Mouse (Mus musculus) embryonic facial prominence, embryonic 13.5 days (tissue): ENCODE measurements at regions not wholly inside any gene's neighbourhood (a gene's known extent, or its start where the extent isn't known, plus 50 kb on each side); places are given as distances from the start of the nearest gene placed in this dataset.

Experiments used
- ATAC-seq: fragments of 200-750 bp; cut with Nextera tagmentation; 2 replicates; pipeline ENCODE4 v1.8.0; 2017; ENCODE audit warnings: low read depth; ENCODE audit not compliant: insufficient number of reproducible peaks, insufficient read depth, low FRiP score, low TSS enrichment
- H3K27ac ChIP-seq: fragments of 300-500 bp; sonication (generic); 2 replicates; pipeline ENCODE4 v1.5.1; 2015; ENCODE audit warnings: moderate library complexity, mild to moderate bottlenecking, inconsistent platforms
- H3K27me3 ChIP-seq: fragments of 300-500 bp; sonication (generic); 2 replicates; pipeline ENCODE4 v1.6.1; 2015; ENCODE audit warnings: mild to moderate bottlenecking, inconsistent platforms
- H3K36me3 ChIP-seq: fragments of 300-500 bp; sonication (generic); 2 replicates; pipeline ENCODE4 v1.6.1; 2015; ENCODE audit warnings: mild to moderate bottlenecking, inconsistent platforms
- H3K4me1 ChIP-seq: fragments of 300-500 bp; sonication (generic); 2 replicates; pipeline ENCODE4 v1.6.1; 2015; ENCODE audit warnings: inconsistent platforms
- H3K4me2 ChIP-seq: fragments of 300-500 bp; sonication (generic); 2 replicates; pipeline ENCODE4 v1.6.1; 2015; ENCODE audit warnings: moderate library complexity, mild to moderate bottlenecking, inconsistent platforms
- H3K4me3 ChIP-seq: fragments of 300-500 bp; sonication (generic); 2 replicates; pipeline ENCODE4 v1.5.1; 2015; ENCODE audit warnings: mild to moderate bottlenecking, inconsistent platforms
- H3K9ac ChIP-seq: fragments of 300-500 bp; sonication (generic); 2 replicates; pipeline ENCODE4 v1.6.1; 2015; ENCODE audit warnings: mild to moderate bottlenecking, inconsistent platforms
- H3K9me3 ChIP-seq: fragments of 300-500 bp; sonication (generic); 2 replicates; pipeline ENCODE4 v1.6.1; 2016; ENCODE audit warnings: inconsistent platforms
- WGBS: fragments of 180-500 bp; shearing (Covaris S2); methylation state at CpG from one replicate; pipeline ENCODE4 v1.1.7; 2015; ENCODE audit warnings: mixed read lengths; 5-methylcytosine and 5-hydroxymethylcytosine counted together

DNA sequence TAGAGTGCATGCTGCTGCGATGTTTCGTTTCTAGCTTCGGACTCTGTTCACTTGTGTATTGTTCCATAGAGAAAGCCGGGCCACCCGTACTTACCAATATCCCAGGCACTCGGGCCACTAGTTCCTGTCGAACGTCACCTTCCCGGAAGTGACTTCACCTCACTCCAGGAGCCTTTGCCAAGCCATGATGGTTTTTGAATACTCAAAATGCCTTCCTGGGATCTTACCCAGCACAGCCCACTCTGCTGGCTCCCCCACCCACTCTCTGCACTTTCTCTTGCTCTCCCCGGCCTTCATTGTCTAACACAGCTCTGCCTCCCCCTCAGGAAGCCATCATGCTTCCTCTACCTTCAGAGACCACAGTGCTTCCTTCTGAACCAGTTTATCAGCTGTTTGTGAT lies 202.5 kb downstream of the Mtx2 start:
- H3K4me1 ChIP-seq = peaks cover 29% of the 10 kb centered on the region
- H3K9ac ChIP-seq = no peak overlapping the region
- H3K36me3 ChIP-seq = no peaks in the 10 kb centered on the region
- no peaks in the 10 kb centered on the region for H3K9me3 ChIP-seq
- no peak overlapping the region for H3K4me3 ChIP-seq
- H3K4me2 ChIP-seq = no peak overlapping the region
- no peak overlapping the region for H3K27ac ChIP-seq
- WGBS = 84% methylated on average over 10 of the region's 10 CpGs
- ATAC-seq = no peak
- no peaks in the 10 kb centered on the region for H3K27me3 ChIP-seq

DNA sequence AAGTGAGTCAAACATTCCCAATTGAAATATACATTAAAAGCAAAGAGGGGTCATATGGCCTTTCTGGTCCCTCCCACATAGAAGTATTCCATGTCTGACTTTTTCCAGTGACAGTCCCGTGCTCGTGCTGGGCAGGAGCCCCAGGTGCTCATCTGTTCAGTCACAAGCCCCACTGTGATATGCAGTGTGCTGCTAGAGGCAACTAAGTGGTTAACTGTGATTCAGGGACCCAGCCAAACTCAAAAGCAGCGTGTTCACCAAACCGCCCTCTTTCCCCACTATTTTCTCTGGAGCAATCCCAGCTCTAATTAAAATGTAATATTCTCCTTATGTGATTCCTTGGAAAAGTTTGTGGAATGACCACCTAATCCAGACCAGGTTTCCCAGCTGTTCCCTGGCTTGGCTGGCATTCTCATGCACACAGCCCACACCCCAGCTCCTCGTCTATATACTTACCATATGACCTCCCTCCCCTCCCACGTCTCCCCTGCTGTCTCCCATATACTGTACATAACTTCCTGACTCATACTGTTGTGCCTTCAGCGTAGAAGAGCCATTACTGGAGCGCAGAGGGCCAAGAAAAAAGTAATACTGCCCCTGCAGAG lies 203.6 kb downstream of the Mtx2 start:
- H3K4me2 ChIP-seq = peak overlapping the region; percentile 29

DNA sequence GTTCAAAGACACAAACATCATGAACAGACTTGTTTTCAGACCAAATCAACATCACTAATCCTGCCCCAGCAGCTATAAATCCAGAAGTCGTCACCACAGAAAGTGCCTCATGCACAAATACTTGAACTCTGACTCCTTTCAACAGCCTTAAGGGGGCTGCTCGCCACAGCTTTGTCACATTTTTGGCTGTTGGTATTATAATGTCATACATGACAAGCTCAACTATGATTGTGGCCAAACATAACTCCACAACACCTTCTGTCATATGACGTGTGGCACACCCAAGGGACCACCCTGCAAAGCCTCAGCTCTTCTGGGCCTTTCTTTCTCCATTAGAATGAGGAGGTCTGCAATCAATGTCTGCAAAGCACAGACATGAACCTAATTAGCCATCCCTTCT lies 209.1 kb downstream of the Mtx2 start:
- H3K27ac ChIP-seq = no peak overlapping the region
- no peak overlapping the region for H3K9ac ChIP-seq
- H3K4me2 ChIP-seq = no peak overlapping the region
- no peaks in the 10 kb centered on the region for H3K9me3 ChIP-seq
- H3K4me1 ChIP-seq = peaks cover 10% of the 10 kb centered on the region
- H3K27me3 ChIP-seq = no peaks in the 10 kb centered on the region
- no peak for ATAC-seq
- WGBS = 54% methylated on average over 3 of the region's 3 CpGs
- H3K4me3 ChIP-seq = no peak overlapping the region
- no peaks in the 10 kb centered on the region for H3K36me3 ChIP-seq

More for the DNA sequence above, 203.6 kb downstream of the Mtx2 start:
- H3K9ac ChIP-seq = no peak overlapping the region
- no peaks in the 10 kb centered on the region for H3K27me3 ChIP-seq
- 16% methylated on average over 8 of the region's 8 CpGs for WGBS
- H3K4me3 ChIP-seq = no peak overlapping the region
- peaks cover 29% of the 10 kb centered on the region for H3K4me1 ChIP-seq
- peak; percentile 89 for ATAC-seq
- H3K9me3 ChIP-seq = no peaks in the 10 kb centered on the region
- H3K27ac ChIP-seq = peak overlapping the region; percentile 44; the same call in 1 of the 2 replicates
- H3K36me3 ChIP-seq = no peaks in the 10 kb centered on the region

DNA sequence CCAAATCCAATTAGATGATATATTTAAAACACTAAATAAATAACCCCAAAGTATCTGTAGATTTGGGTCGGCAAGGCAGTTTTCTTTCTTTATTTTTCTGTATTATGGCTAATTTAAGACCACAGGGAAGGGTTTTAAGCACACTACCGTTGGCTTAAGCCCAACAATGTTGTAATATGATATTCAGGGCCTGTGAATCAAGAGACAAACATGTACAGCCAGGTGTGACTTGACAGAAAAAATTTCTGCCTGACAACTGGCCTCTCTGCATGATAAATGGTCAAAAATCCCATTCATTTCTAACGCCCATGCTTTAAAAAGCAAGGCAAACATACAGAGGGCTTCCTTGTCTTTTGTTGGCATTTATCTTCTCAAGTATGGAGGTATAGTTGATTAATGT lies 213.5 kb downstream of the Mtx2 start:
- Histone ChIP-seq H3K9ac (no peak overlapping the region), H3K4me2 (no peak overlapping the region), H3K27ac (no peak overlapping the region), H3K4me1 (no peaks in the 10 kb centered on the region), H3K27me3 (no peaks in the 10 kb centered on the region), H3K36me3 (no peaks in the 10 kb centered on the region), H3K9me3 (no peaks in the 10 kb centered on the region), H3K4me3 (no peak overlapping the region)
- ATAC-seq = no peak
- WGBS = 39% methylated on average over 3 of the region's 3 CpGs

DNA sequence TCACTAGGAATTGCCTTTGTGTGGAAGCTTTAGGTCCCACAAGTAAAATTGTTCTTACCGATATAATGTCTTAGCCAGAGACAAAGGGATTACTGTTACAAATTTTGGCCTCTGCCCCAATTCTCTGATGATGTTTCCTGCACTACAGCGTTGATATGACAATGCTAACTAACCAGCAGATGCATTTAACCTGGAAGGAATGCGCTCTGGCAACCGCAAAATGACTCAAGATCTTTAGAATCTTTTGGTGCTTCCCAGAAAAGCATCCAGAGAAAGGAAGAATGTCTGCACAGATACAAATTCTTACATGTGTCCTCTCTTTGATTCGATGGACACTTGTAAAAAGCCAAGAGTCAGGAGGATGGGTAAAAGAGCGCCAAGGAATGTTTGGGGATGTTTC lies 221.3 kb downstream of the Mtx2 start:
- Histone ChIP-seq H3K4me2 (no peak overlapping the region), H3K9me3 (no peaks in the 10 kb centered on the region), H3K27ac (no peak overlapping the region), H3K27me3 (no peaks in the 10 kb centered on the region), H3K4me3 (no peak overlapping the region), H3K36me3 (no peaks in the 10 kb centered on the region), H3K9ac (no peak overlapping the region), H3K4me1 (no peaks in the 10 kb centered on the region)
- WGBS = 67% methylated on average over 6 of the region's 6 CpGs
- no peak for ATAC-seq

DNA sequence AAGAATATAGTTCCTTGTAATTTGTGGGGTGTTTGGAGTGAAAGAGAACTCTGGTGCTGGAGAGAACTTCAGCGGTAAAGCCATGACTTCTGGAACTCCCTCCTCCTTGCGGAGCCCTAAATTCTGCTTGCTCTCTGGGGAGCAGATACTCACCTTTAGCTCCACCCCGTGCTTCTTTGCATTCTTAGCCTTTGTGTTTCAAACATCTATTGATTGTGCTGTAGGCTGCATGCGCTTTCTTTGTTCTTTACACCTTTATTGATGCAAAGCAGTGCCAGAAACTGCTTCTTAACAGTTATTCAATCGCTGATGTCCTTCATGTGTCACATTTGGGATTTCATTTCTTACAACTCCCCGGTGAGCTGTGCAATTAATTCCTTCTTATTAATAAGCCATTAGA lies 222.5 kb downstream of the Mtx2 start:
- no peak for ATAC-seq
- Histone ChIP-seq H3K27ac (no peak overlapping the region), H3K36me3 (no peaks in the 10 kb centered on the region), H3K4me1 (no peaks in the 10 kb centered on the region), H3K4me3 (no peak overlapping the region), H3K9ac (no peak overlapping the region), H3K9me3 (no peaks in the 10 kb centered on the region), H3K27me3 (0 out of 2 replicates have a peak, but pooled peaks cover 3% of the 10 kb centered on the region), H3K4me2 (no peak overlapping the region)
- WGBS = 46% methylated on average over 6 of the region's 6 CpGs

DNA sequence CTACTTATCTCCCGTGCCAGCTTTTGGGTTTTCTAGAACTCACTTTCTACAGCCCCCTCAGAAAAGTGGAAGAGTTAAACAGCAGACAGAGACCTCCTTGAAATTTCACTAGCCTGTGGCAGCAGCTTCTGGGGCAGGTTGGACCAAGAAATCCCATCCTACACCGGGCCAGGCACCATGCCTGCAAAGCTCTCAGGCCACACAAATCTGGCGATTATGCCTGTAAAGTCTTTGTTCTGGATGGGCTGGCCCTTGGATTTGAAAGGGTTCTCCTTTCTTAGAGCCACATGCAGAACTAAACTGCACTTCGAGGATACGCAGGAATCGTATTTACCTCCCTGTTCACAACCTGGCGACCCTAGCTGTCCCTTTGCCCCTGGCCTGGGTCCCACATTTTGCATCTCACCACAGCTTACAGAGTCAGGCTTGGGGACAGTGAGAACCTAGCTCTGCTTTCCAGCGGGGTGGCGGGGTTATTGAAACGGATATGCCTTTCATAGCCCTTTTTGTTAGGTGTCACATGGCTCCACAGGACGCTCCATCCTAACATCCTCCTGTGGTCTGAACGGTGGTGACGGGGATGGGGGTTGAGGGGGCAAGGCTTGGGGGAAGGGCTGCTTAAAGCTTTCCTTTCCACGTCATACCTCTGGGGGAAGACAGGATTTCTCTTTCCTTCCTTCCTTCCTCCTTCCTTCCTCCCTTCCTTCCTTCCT lies 229.0 kb downstream of the Mtx2 start:
- Histone ChIP-seq H3K9ac (peak overlapping the region; percentile 59), H3K27me3 (peaks cover 28% of the 10 kb centered on the region), H3K36me3 (no peaks in the 10 kb centered on the region), H3K4me2 (peak overlapping the region; percentile 69), H3K9me3 (no peaks in the 10 kb centered on the region), H3K4me1 (peaks cover 5% of the 10 kb centered on the region), H3K4me3 (peak overlapping the region; percentile 38), H3K27ac (no peak overlapping the region)
- WGBS = 24% methylated on average over 14 of the region's 14 CpGs
- no peak for ATAC-seq

DNA sequence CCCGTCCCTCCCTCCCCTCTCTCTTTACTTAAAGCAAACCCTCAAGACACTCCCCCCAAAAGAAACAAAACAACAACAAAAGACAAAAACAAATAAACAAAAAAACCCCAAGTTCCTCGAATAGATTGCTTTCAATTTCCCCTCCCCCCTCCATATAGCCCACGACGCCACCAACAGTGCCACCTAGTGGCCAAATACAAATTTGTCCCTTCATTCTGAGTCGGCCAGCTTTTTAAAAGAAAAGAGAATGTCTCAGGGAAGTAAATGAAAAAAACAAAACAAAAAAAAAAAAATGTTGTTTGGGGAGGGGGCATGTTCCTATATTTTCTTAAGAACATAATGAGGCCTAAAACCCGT lies 229.6 kb downstream of the Mtx2 start:
- peak overlapping the region; percentile 59; the same call in 1 of the 2 replicates for H3K9ac ChIP-seq
- ATAC-seq = no peak
- H3K9me3 ChIP-seq = no peaks in the 10 kb centered on the region
- H3K27me3 ChIP-seq = peaks cover 33% of the 10 kb centered on the region
- H3K4me2 ChIP-seq = peak overlapping the region; percentile 69
- peaks cover 5% of the 10 kb centered on the region for H3K4me1 ChIP-seq
- H3K27ac ChIP-seq = no peak overlapping the region
- H3K4me3 ChIP-seq = peak overlapping the region; percentile 38
- H3K36me3 ChIP-seq = no peaks in the 10 kb centered on the region
- under 1% methylated on average over 6 of the region's 6 CpGs for WGBS

DNA sequence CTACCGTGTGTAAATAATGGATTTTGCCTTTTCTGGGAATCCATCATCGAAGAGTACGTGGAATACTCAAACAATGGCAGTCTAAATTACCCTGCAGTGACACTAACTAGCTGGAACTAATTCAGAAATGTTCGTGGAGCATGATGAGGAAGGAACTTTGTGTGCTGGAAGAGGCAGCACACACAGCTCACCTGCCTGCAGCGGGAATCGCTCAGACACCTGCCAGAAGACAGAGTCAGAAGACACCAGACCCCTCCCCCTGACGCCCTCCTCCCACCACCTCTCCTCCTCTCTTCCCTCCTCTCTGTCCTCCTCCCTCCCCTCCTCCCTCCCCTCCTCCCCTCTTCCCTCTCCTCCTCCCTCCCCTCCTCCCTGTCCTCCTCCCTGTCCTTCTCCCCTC lies 235.4 kb downstream of the Mtx2 start:
- Histone ChIP-seq H3K27ac (no peak overlapping the region), H3K4me2 (no peak overlapping the region), H3K27me3 (peaks cover 43% of the 10 kb centered on the region), H3K4me1 (peaks cover 8% of the 10 kb centered on the region), H3K9me3 (no peaks in the 10 kb centered on the region), H3K9ac (no peak overlapping the region), H3K4me3 (no peak overlapping the region), H3K36me3 (no peaks in the 10 kb centered on the region)
- WGBS = 35% methylated on average over 7 of the region's 7 CpGs
- ATAC-seq = no peak

DNA sequence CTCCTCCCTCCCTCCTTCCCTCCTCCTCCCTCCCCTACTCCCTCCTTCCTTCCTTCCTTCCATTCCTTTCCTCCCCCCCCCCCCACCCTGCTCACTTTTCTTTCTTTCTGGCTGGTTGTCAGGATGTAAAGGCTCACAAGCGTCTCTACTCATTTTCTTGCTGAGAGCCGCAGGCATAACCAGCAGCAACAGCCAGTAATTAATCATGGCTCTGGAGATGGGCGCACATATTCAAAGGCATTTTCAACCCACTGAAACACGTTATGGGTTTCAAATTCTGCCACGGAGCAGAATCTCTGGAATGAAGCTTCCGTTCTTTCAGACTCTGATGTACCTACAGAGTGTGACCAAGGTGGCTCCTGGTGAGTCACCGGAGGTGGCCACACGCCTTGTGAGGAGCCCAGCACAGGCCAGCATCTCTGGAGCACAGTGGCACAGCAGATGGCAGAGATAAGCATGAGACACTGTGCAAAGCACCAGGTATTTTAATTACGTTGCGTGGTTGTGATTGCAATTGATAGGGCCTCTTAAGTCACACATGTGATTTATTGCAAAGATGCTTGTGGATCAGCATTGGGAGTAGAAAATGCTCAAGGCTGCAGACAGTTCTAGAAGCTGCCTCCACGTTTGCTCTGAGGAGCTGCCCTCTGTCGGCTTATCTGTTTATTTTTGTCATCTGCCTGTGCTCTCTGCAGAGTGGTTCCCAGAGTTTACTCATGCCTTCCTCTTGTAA lies 236.0 kb downstream of the Mtx2 start:
- no peak overlapping the region for H3K4me2 ChIP-seq
- H3K36me3 ChIP-seq = no peaks in the 10 kb centered on the region
- no peak overlapping the region for H3K27ac ChIP-seq
- no peak overlapping the region for H3K9ac ChIP-seq
- H3K9me3 ChIP-seq = no peaks in the 10 kb centered on the region
- no peak overlapping the region for H3K4me3 ChIP-seq
- H3K27me3 ChIP-seq = peaks cover 38% of the 10 kb centered on the region
- peaks cover 8% of the 10 kb centered on the region for H3K4me1 ChIP-seq
- WGBS = 50% methylated on average over 12 of the region's 12 CpGs
- ATAC-seq = no peak

DNA sequence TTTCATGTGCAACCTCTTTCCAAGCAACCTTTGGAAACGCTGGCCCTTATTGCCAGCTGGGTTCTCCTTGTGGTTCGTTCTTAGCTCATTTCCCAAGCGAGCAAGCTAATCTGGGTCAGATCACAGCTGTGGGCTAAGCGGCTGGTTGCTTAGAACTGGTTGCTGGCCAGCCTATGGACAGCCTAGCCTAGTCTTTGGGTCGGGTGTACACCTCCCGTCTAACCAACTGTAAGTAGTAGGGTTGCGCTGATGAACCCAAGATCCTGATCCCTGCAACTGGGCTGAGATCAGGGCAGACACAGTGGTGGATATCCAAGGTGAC lies 236.5 kb downstream of the Mtx2 start:
- Histone ChIP-seq H3K4me1 (peaks cover 8% of the 10 kb centered on the region), H3K27me3 (peaks cover 34% of the 10 kb centered on the region), H3K4me3 (no peak overlapping the region), H3K27ac (no peak overlapping the region), H3K9ac (no peak overlapping the region), H3K4me2 (no peak overlapping the region), H3K9me3 (no peaks in the 10 kb centered on the region), H3K36me3 (no peaks in the 10 kb centered on the region)
- 85% methylated on average over 7 of the region's 7 CpGs for WGBS
- no peak for ATAC-seq
